Mouse (Mus musculus): ENCODE data around the gene Gm13275. TPM values are rescaled to one million over a fixed set of nuclear protein-coding genes. Genes with fewer than 3 reads are reported as not detected.

Gene Gm13275
- total RNA-seq, 1 experiment from 2014 or later = not detected

Other genes with a start within 250 kb of the Gm13275 start
- not detected in 4 replicates for gene Ifna15, start 236.2 kb upstream of the Gm13275 start, total RNA-seq (2023; ENCODE audit: inconsistent age)
- not detected in 4 replicates for gene Ifna14, start 222.7 kb upstream of the Gm13275 start, total RNA-seq (2023; ENCODE audit: inconsistent age)
- not detected in 4 replicates for gene Ifna9, start 202.1 kb upstream of the Gm13275 start, total RNA-seq (2023; ENCODE audit: inconsistent age)
- gene Ifna12, start 191.1 kb upstream of the Gm13275 start, total RNA-seq (2023; ENCODE audit: inconsistent age) = not detected in 4 replicates
- gene C87499, start 160.1 kb upstream of the Gm13275 start, total RNA-seq (2023; ENCODE audit: inconsistent age) = not detected in 4 replicates
- not detected in 4 replicates for gene Ifna13, start 150.0 kb upstream of the Gm13275 start, total RNA-seq (2023; ENCODE audit: inconsistent age)
- not detected in 4 replicates for gene Ifna16, start 117.6 kb upstream of the Gm13275 start, total RNA-seq (2023; ENCODE audit: inconsistent age)
- gene Ifna2, start 110.6 kb upstream of the Gm13275 start, total RNA-seq (2023; ENCODE audit: inconsistent age) = not detected in 4 replicates
- gene Ifnab, start 103.1 kb upstream of the Gm13275 start, total RNA-seq (2023; ENCODE audit: inconsistent age) = not detected in 4 replicates
- gene Gm26566, start 72.7 kb upstream of the Gm13275 start, total RNA-seq (2023; ENCODE audit: inconsistent age) = not detected in 4 replicates
- gene Klhl9, start 72.0 kb upstream of the Gm13275 start, total RNA-seq (2023; ENCODE audit: inconsistent age) = 16.1 to 18.8 TPM (median 16.6 TPM) in 4 replicates
- gene Gm13271, start 39.6 kb upstream of the Gm13275 start, total RNA-seq (2023; ENCODE audit: inconsistent age) = not detected in 4 replicates
- gene Gm13283, start 34.4 kb upstream of the Gm13275 start, total RNA-seq (2023; ENCODE audit: inconsistent age) = not detected in 4 replicates
- not detected in 4 replicates for gene Gm13290, start 20.7 kb upstream of the Gm13275 start, total RNA-seq (2023; ENCODE audit: inconsistent age)
- gene Gm13289, start 17.6 kb upstream of the Gm13275 start, total RNA-seq (2023; ENCODE audit: inconsistent age) = not detected in 4 replicates
- not detected in 4 replicates for gene Gm13272, start 14.6 kb upstream of the Gm13275 start, total RNA-seq (2023; ENCODE audit: inconsistent age)
- gene Ifnz, start 12.4 kb upstream of the Gm13275 start, total RNA-seq (2023; ENCODE audit: inconsistent age) = not detected in 4 replicates
- gene Gm13276, start 8.8 kb upstream of the Gm13275 start, total RNA-seq (2023; ENCODE audit: inconsistent age) = not detected in 4 replicates
- gene Gm13277, start 5.9 kb upstream of the Gm13275 start, total RNA-seq (2023; ENCODE audit: inconsistent age) = not detected in 4 replicates
- gene Gm13278, start 2.9 kb upstream of the Gm13275 start, total RNA-seq (2023; ENCODE audit: inconsistent age) = not detected in 4 replicates
- not detected in 4 replicates for gene Gm13279, start 2.9 kb downstream of the Gm13275 start, total RNA-seq (2023; ENCODE audit: inconsistent age)
- 0.36 TPM in 1 of 4 replicates, not detected in the others for gene Gm13285, start 5.2 kb downstream of the Gm13275 start, total RNA-seq (2023; ENCODE audit: inconsistent age)
- gene Gm13287, start 8.8 kb downstream of the Gm13275 start, total RNA-seq (2023; ENCODE audit: inconsistent age) = not detected in 4 replicates
- gene Gm13288, start 11.0 kb downstream of the Gm13275 start, total RNA-seq (2023; ENCODE audit: inconsistent age) = not detected in 4 replicates
- not detected in 4 replicates for gene Ifna7, start 21.7 kb downstream of the Gm13275 start, total RNA-seq (2023; ENCODE audit: inconsistent age)
- gene Ifna11, start 25.5 kb downstream of the Gm13275 start, total RNA-seq (2023; ENCODE audit: inconsistent age) = not detected in 4 replicates
- gene Ifna6, start 32.9 kb downstream of the Gm13275 start, total RNA-seq (2023; ENCODE audit: inconsistent age) = not detected in 4 replicates
- gene Ifna5, start 41.0 kb downstream of the Gm13275 start, total RNA-seq (2023; ENCODE audit: inconsistent age) = not detected in 4 replicates
- gene Ifna4, start 47.4 kb downstream of the Gm13275 start, total RNA-seq (2023; ENCODE audit: inconsistent age) = not detected in 4 replicates
- gene Ifna1, start 55.6 kb downstream of the Gm13275 start, total RNA-seq (2023; ENCODE audit: inconsistent age) = not detected in 4 replicates
- gene Ifne, start 85.7 kb downstream of the Gm13275 start, total RNA-seq (2023; ENCODE audit: inconsistent age) = not detected in 4 replicates

Measured in B cell, adult (primary cell).